Mouse (Mus musculus): ENCODE measurements at regions not wholly inside any gene's neighbourhood (a gene's known extent, or its start where the extent isn't known, plus 50 kb on each side); places are given as distances from the start of the nearest gene placed in this dataset.

DNA sequence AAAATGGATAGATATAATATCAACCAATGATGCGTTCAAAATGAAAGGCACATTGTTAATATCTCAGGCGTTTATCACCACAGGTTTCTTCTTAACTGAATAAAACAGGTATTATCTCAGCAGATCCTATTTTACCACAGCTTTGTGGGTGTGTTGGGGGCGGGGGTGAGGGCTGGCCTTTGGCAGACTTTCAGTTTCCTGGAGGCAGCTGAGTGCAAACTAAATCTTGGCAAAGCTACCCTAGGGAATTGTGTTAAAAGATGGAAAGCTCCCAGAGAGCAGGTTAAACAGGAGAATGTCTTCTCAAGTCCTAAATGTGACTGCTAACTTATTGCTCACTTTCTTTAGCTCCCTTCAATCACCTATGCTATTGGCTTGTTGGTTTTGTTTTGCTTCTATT lies 223.8 kb downstream of the Kdm4c start:
- 26% methylated on average over 3 of the region's 3 CpGs for WGBS
- DNase-seq (ENCODE audit: low read depth, low spot score), result no peak

DNA sequence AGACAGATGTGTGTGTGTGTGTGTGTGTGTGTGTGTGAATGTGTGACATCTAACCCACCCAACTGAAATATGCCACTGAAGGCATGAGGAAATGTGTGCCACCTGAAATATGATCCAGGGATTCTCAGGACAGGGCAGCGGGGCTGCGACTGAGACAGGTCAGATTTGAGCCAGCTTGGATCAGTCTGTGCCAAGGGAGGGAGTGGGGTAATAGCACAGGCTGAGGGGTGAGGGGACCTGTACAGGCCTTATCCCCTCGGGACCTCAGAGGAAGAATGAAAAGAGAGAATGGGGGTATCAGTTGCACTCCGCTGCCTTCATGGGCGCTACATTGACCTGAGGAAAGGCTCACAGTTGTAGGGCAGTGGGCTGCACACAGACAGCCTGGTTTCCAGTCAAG lies 270.2 kb downstream of the Kdm4c start:
- no peak for DNase-seq (ENCODE audit: low read depth, low spot score)
- 88% methylated on average over 5 of the region's 5 CpGs for WGBS

DNA sequence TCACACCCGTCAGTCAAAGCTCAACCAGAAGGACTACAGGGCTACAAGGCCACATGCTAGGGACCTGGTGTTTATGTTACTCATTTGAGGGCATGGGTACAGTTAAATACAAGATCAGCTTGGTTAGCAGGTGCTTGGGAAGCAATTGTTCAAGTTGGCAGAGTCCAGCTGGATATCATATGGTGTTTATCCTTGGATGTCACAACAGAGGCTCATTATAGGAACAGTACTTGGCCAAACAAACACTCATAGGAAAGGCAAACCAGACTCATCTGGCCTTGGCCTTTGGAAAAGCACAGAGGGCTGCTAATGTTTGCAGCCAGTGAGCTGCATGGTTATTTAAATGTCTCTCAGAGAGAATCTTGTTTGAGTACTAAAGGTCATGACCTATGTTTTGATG lies 311.6 kb downstream of the Kdm4c start:
- no peak for DNase-seq (ENCODE audit: low read depth, low spot score)

DNA sequence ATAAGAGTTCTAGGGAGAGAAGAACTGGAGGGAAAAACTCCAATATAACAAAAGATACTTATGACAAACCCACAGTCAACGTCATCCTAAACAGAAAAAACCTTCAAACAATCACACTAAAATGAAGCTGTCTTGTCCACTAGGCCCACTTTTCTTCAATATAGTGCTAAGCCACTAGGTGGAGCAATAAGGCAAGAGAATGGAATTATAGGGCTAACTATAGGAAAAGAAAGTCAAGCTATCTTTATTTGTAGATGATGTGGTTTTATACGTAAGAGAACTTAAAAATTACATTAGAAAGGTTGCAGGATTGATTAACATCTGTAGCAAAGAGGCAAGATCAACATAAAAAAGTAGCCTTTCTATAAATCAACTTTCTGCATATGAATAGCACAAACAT lies 321.3 kb downstream of the Kdm4c start:
- 10% methylated on average over 2 of the region's 2 CpGs for WGBS
- peak; percentile 1 for DNase-seq (ENCODE audit: low read depth, low spot score)

More for the DNA sequence above, 311.6 kb downstream of the Kdm4c start:
- WGBS, result 69% methylated on average over 1 of the region's 1 CpGs

DNA sequence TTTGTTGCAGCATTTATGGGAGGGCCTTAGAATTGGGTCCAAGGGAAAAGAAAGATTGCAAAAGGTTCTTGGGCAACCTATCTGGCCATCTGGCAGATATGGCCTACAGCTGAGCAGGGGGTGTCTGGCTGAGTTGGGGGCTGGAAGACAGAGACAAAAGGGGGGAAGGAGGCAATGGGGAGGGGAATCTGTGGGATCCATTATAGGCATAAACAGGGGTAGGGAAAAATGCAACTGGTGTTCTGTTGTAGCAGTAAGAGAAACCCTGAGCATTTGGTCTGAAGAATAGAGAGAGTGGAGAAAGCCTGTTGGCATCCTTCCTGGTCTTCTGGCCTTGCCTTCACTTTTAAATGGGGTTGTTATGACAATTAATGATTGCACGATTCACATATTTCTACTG lies 344.1 kb downstream of the Kdm4c start:
- no peak for DNase-seq (ENCODE audit: low read depth, low spot score)
- 76% methylated on average over 1 of the region's 1 CpGs for WGBS

DNA sequence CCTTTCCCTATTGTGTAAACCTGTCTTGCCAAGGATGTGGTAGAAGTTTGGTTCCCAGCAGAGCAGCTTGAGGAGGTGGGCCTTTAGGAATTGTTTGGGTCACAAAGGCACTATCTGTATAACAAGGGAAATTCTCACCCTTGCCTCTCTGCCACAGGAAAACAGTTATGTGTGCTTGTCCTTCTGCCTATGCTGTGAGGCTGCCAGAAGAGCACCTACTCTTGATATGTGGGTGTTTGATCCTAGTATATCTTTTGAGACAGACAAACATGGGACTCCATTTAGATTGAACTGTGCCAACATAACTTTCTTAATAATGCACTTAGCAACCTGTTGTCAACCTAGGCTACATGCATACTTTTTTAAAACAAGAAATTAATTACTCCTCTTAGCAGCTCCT lies 344.8 kb downstream of the Kdm4c start:
- DNase-seq (ENCODE audit: low read depth, low spot score), result no peak

DNA sequence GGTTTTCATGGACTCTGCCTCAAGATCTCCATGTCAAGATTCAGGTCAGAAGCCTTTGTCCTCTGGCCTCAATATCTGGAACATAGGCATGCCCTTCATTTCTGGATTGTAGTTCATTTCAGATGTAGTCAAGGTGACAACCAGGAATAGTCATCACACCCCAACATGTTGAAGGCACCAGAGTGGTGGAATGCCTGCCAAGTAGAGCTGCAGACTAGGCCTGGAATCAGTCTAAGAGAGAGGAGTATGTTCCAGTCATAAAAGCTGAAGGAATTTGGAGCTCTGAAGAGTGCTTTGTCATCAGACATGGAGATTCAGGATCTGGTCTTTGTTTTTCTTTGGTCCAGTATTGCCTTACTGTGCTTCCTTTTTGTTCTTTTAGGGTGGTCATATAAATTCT lies 346.5 kb downstream of the Kdm4c start:
- DNase-seq (ENCODE audit: low read depth, low spot score), result no peak

DNA sequence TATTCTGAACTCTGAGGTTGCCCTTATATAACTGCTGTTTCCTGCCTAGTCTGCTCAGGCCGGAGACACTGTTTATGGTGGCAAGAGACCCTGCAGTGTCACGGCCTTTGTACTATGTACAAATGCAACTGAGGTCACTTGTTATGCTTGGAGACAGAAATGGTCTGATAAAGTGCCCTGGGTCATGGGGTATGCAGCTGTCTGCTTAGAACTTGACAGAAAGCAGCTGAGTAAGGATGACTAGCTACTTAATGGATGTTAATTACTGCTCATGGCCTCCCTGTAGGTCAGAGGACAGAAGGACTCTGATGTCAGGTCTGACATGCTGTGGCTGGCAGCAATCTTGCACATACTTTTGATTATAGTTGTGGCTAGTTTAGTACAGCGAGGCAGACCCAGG lies 370.7 kb downstream of the Kdm4c start:
- DNase-seq (ENCODE audit: low read depth, low spot score), result no peak

More for the DNA sequence above, 370.7 kb downstream of the Kdm4c start:
- WGBS, result 43% methylated on average over 3 of the region's 3 CpGs
